Mouse (Mus musculus) embryonic facial prominence, embryonic 14.5 days (tissue): ENCODE measurements around the gene Chid1. TPM values are rescaled to one million over a fixed set of nuclear protein-coding genes. Genes with fewer than 3 reads are reported as not detected.

Source experiments
- ATAC-seq: fragments of 200-750 bp; cut with Nextera tagmentation; 2 replicates; pipeline ENCODE4 v1.8.0; 2017; ENCODE audit warnings: low read depth, moderate number of reproducible peaks, moderate TSS enrichment
- DNase-seq: peaks from one replicate; pipeline ENCODE4 v3.0.0-alpha.2; 2015; ENCODE audit warnings: low spot score
- H3K27ac ChIP-seq: fragments of 300-500 bp; sonication (generic); replicated peaks from 2 replicates; pipeline ENCODE4 v1.5.1; 2014; ENCODE audit warnings: low read depth, mild to moderate bottlenecking, low read length, moderate library complexity
- H3K27me3 ChIP-seq: fragments of 300-500 bp; sonication (generic); replicated peaks from 2 replicates; pipeline ENCODE4 v1.6.1; 2014; ENCODE audit warnings: low read length; ENCODE audit not compliant: control insufficient read depth, insufficient read depth
- H3K36me3 ChIP-seq: fragments of 300-500 bp; sonication (generic); 2 replicates; pipeline ENCODE4 v1.6.1; 2014; ENCODE audit warnings: low read length, mixed read lengths; ENCODE audit not compliant: control insufficient read depth, insufficient read depth
- H3K4me1 ChIP-seq: fragments of 300-500 bp; sonication (generic); 2 replicates; pipeline ENCODE4 v1.6.1; 2014; ENCODE audit warnings: antibody characterized with exemption, low read length; ENCODE audit not compliant: control insufficient read depth, insufficient read depth
- H3K4me2 ChIP-seq: fragments of 300-500 bp; sonication (generic); 2 replicates; pipeline ENCODE4 v1.6.1; 2014; ENCODE audit warnings: low read depth, mild to moderate bottlenecking, low read length, moderate library complexity, mixed read lengths
- H3K4me3 ChIP-seq: fragments of 300-500 bp; sonication (generic); 2 replicates; pipeline ENCODE4 v1.5.1; 2014; ENCODE audit warnings: low read depth, mild to moderate bottlenecking, low read length
- H3K9ac ChIP-seq: fragments of 300-500 bp; sonication (generic); 2 replicates; pipeline ENCODE4 v1.6.1; 2014; ENCODE audit warnings: low read depth, mild to moderate bottlenecking, low read length, moderate library complexity, mixed read lengths
- H3K9me3 ChIP-seq: fragments of 300-500 bp; sonication (generic); 2 replicates; pipeline ENCODE4 v1.6.1; 2016; ENCODE audit warnings: low read length; ENCODE audit not compliant: control insufficient read depth
- WGBS: fragments of 180-500 bp; shearing (Covaris S2); extraction: QIAGEN DNeasy Blood & Tissue Kit; methylation state at CpG from one replicate; pipeline ENCODE4 v1.1.7; 2014; 5-methylcytosine and 5-hydroxymethylcytosine counted together
- polyA plus RNA-seq: library from polyadenylated mRNA; unstranded; fragments of >200 nt; fragmentation: Nextera tagmentation; extraction: Ambion mirVana; gene quantifications from 2 replicates; pipeline ENCODE4 v1.2.1, GENCODE M21; 2014

Chid1 gene
- polyA plus RNA-seq, 1 experiment from 2014 or later, result 47.4 TPM

GRCm38 (mm10) chr7:141480842-141481497, 58.7 kb downstream of the Chid1 start:
- no peaks in the 10 kb centered on the region for H3K36me3 ChIP-seq
- H3K4me1 ChIP-seq, result peaks cover 31% of the 10 kb centered on the region
- peak overlapping the region; percentile 54 for H3K4me3 ChIP-seq
- WGBS, result 12% methylated on average over 9 of the region's 10 CpGs
- DNase-seq (peak; percentile 84), ATAC-seq (peak; percentile 51)
- H3K4me2 ChIP-seq, result peak overlapping the region; percentile 97
- no peak overlapping the region for H3K27ac ChIP-seq
- no peak overlapping the region for H3K9ac ChIP-seq
- H3K27me3 ChIP-seq, result peaks cover 19% of the 10 kb centered on the region
- H3K9me3 ChIP-seq, result no peaks in the 10 kb centered on the region

GRCm38 (mm10) chr7:141478270-141478748, 61.3 kb downstream of the Chid1 start:
- Histone ChIP-seq H3K36me3 (no peaks in the 10 kb centered on the region), H3K9ac (peak overlapping the region; percentile 28; the same call in 1 of the 2 replicates), H3K27ac (peak overlapping the region; percentile 93), H3K27me3 (peaks cover 19% of the 10 kb centered on the region), H3K9me3 (no peaks in the 10 kb centered on the region), H3K4me3 (no peak overlapping the region), H3K4me1 (peaks cover 43% of the 10 kb centered on the region), H3K4me2 (peak overlapping the region; percentile 93)
- ATAC-seq, result no peak
- WGBS, result 57% methylated on average over 4 of the region's 5 CpGs
- no peak for DNase-seq

GRCm38 (mm10) chr7:141477578-141478269, 61.9 kb downstream of the Chid1 start:
- Histone ChIP-seq H3K9ac (peak overlapping the region; percentile 28), H3K36me3 (peaks cover 2% of the 10 kb centered on the region; the same call in 1 of the 2 replicates), H3K4me2 (peak overlapping the region; percentile 93), H3K4me1 (peaks cover 43% of the 10 kb centered on the region), H3K27me3 (peaks cover 16% of the 10 kb centered on the region), H3K9me3 (no peaks in the 10 kb centered on the region), H3K4me3 (no peak overlapping the region), H3K27ac (peak overlapping the region; percentile 93)
- WGBS, result 46% methylated on average over 4 of the region's 4 CpGs
- DNase-seq (peak; percentile 84), ATAC-seq (peak; percentile 5; the same call in 1 of the 2 replicates)

- peaks cover 9% of the 10 kb centered on the region for H3K36me3 ChIP-seq
- DNase-seq, result no peak
- peak overlapping the region; percentile 87 for H3K9ac ChIP-seq
- H3K4me3 ChIP-seq, result peak overlapping the region; percentile 81
- peak overlapping the region; percentile 93 for H3K27ac ChIP-seq
- peaks cover 37% of the 10 kb centered on the region for H3K4me1 ChIP-seq
- peaks cover 9% of the 10 kb centered on the region for H3K27me3 ChIP-seq
- WGBS, result 13% methylated on average over 7 of the region's 7 CpGs
- no peak for ATAC-seq
- no peaks in the 10 kb centered on the region for H3K9me3 ChIP-seq
- H3K4me2 ChIP-seq, result peak overlapping the region; percentile 93
Measured at GRCm38 (mm10) chr7:141476981-141477370, 62.7 kb downstream of the Chid1 start.

GRCm38 (mm10) chr7:141476226-141476980, 63.3 kb downstream of the Chid1 start:
- H3K36me3 ChIP-seq, result peaks cover 14% of the 10 kb centered on the region
- ATAC-seq (peak; percentile 54), DNase-seq (peak; percentile 90)
- peak overlapping the region; percentile 87 for H3K9ac ChIP-seq
- peaks cover 4% of the 10 kb centered on the region; the same call in 1 of the 2 replicates for H3K27me3 ChIP-seq
- peak overlapping the region; percentile 81 for H3K4me3 ChIP-seq
- H3K4me2 ChIP-seq, result peak overlapping the region; percentile 93
- no peaks in the 10 kb centered on the region for H3K9me3 ChIP-seq
- WGBS, result 0% methylated on average over 9 of the region's 17 CpGs
- H3K27ac ChIP-seq, result peak overlapping the region; percentile 93
- H3K4me1 ChIP-seq, result peaks cover 37% of the 10 kb centered on the region

- no peaks in the 10 kb centered on the region for H3K9me3 ChIP-seq
- ATAC-seq (no peak), DNase-seq (no peak)
- WGBS, result 2% methylated on average over 10 of the region's 12 CpGs
- peaks cover 21% of the 10 kb centered on the region for H3K36me3 ChIP-seq
- H3K27ac ChIP-seq, result peak overlapping the region; percentile 93
- H3K4me2 ChIP-seq, result peak overlapping the region; percentile 93
- H3K27me3 ChIP-seq, result peaks cover 4% of the 10 kb centered on the region; the same call in 1 of the 2 replicates
- peak overlapping the region; percentile 87 for H3K9ac ChIP-seq
- H3K4me1 ChIP-seq, result peaks cover 37% of the 10 kb centered on the region
- H3K4me3 ChIP-seq, result peak overlapping the region; percentile 81
Measured at GRCm38 (mm10) chr7:141475805-141476158, 63.9 kb downstream of the Chid1 start.

GRCm38 (mm10) chr7:141475011-141475804, 64.4 kb downstream of the Chid1 start, which contains the start of the genes Polr2l and Tspan4:
TSS of gene Polr2l (minus strand) at chr7:141475132.
TSS of gene Tspan4 (plus strand) at chr7:141475240.
- Histone ChIP-seq H3K36me3 (peaks cover 26% of the 10 kb centered on the region), H3K4me1 (peaks cover 37% of the 10 kb centered on the region), H3K27me3 (peaks cover 3% of the 10 kb centered on the region; the same call in 1 of the 2 replicates), H3K9ac (peak within 1 kb of the TSS; percentile 87), H3K9me3 (no peaks in the 10 kb centered on the region), H3K27ac (peak within 1 kb of the TSS; percentile 93), H3K4me3 (peak within 1 kb of the TSS; percentile 81), H3K4me2 (peak within 1 kb of the TSS; percentile 93)
- peak; percentile 81 for ATAC-seq
- DNase-seq, result peak; percentile 93
- under 1% methylated on average over 45 of the region's 87 CpGs for WGBS
